Mouse (Mus musculus): ENCODE data around the gene Pax2.

The Pax2 gene

GRCm38 (mm10) chr19:44755693-44756420 is at the start of gene Pax2:
Gene Pax2, plus strand, starts transcription at chr19:44756045.
- DNase-seq (ENCODE audit: low read depth, low spot score) = no peak

GRCm38 (mm10) chr19:44708885-44709284 is 47.0 kb upstream of the Pax2 start:
- no peak for DNase-seq (ENCODE audit: low read depth, low spot score)

- DNase-seq (ENCODE audit: low read depth, low spot score) = no peak
These were observed 38.9 kb upstream of the Pax2 start for GRCm38 (mm10) chr19:44716731-44717600.

- DNase-seq (ENCODE audit: low read depth, low spot score) = no peak
These were observed 36.3 kb upstream of the Pax2 start for GRCm38 (mm10) chr19:44719292-44720193.

GRCm38 (mm10) chr19:44720194-44720521 is 35.7 kb upstream of the Pax2 start:
- no peak for DNase-seq (ENCODE audit: low read depth, low spot score)

- no peak for DNase-seq (ENCODE audit: low read depth, low spot score)
These were observed 32.0 kb upstream of the Pax2 start for GRCm38 (mm10) chr19:44723611-44724440.

GRCm38 (mm10) chr19:44725951-44726791 is 29.7 kb upstream of the Pax2 start:
- DNase-seq (ENCODE audit: low read depth, low spot score) = no peak

GRCm38 (mm10) chr19:44734116-44734515 is 21.7 kb upstream of the Pax2 start:
- DNase-seq (ENCODE audit: low read depth, low spot score) = no peak

DNA sequence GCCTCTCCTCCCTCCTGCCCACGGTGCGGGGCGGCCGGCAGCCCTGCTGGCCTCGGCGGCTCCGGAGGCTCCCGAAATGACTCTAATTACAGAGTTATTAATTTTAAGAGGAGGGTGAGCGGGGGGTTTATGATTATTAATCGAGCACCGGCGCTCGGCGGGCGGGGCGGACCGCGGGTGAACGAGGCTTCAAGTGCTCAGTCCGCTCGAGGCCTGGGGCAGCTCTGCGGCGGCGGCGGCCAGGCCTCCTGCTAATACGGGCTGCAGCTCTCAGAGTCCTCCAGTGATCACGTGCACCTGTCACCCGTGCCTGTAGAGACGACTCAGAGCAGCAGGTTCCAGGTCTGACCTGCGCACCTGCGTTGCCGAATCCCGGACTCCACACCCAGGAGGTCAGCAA is 21.2 kb upstream of the Pax2 start:
- no peak for DNase-seq (ENCODE audit: low read depth, low spot score)

GRCm38 (mm10) chr19:44740300-44740699 is 15.5 kb upstream of the Pax2 start:
- DNase-seq (ENCODE audit: low read depth, low spot score) = no peak

- no peak for DNase-seq (ENCODE audit: low read depth, low spot score)
These were observed 14.6 kb upstream of the Pax2 start for GRCm38 (mm10) chr19:44741091-44741763.

- DNase-seq (ENCODE audit: low read depth, low spot score) = no peak
These were observed 14.1 kb upstream of the Pax2 start for GRCm38 (mm10) chr19:44741764-44742127.

GRCm38 (mm10) chr19:44742131-44743020 is 13.5 kb upstream of the Pax2 start:
- no peak for DNase-seq (ENCODE audit: low read depth, low spot score)

- DNase-seq (ENCODE audit: low read depth, low spot score) = no peak
These were observed 12.8 kb upstream of the Pax2 start for GRCm38 (mm10) chr19:44743021-44743415.

- no peak for DNase-seq (ENCODE audit: low read depth, low spot score)
These were observed 11.8 kb upstream of the Pax2 start for GRCm38 (mm10) chr19:44743961-44744520.

DNA sequence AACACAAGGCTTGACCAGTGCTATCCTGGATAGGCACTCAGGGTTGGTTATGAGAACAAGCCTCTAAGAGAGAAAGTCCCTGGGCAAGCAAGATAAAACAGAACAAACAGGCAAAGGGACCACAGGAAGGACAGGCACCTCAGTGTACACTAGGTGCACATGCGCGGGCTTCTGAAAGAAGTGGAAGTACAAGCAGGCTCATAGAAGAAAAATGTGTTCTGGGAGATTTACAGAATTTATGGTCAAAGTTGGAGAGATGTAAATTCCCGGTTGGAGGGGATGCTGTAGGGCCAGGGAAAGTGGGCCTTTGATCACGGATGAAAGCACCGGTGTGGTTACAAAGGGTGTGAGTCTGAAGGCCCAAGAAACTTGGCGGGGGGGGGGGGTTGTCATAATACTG is 10.1 kb upstream of the Pax2 start:
- DNase-seq (ENCODE audit: low read depth, low spot score) = no peak

- DNase-seq (ENCODE audit: low read depth, low spot score) = no peak
These were observed 9.3 kb upstream of the Pax2 start for GRCm38 (mm10) chr19:44746541-44747024.

DNA sequence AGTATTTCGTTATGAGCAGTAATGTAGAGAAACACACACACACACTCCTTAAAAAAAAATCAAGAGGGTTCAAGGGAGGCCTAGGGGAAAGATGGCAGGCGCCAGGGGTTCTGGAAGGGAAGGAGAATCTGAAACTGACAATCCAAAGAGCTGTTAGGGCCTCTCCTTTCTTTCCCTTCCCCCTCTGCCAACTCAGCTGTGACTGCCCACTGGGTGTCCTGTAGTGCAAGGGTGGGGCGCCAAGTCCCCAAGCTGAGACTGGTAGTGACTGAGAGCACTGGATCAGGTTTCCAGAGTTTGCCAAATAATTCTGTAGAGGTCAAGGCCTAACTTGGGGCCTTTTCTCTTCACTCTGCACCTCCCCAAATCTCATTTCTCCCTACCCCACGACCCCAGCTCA is 8.4 kb upstream of the Pax2 start:
- no peak for DNase-seq (ENCODE audit: low read depth, low spot score)

All from skeletal muscle tissue, adult 2 months (tissue).